8 mouse cellular contexts compared by ENCODE assay signal in the genomic region with DNA sequence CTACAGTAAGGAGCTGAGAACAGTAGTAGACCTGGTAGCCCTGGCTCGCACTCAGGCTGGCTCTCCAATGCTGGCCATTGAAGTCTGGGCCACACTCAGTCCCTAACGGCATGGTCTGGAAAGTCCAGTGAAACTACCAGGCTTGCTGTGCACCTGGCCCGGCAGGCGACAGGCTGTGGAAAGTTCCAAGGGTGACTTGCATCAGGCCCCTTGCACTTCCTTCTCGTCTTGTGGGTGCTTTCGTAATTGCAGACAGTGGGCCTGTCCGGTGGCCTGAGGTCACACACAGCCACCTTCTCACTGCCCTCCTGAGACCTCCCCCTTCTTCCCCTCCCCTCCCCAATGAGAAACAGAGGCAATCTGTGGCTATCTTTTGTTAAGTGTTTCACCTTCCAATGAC. TPM values are rescaled to one million over a fixed set of nuclear protein-coding genes. Genes with fewer than 3 reads are reported as not detected.
DNase-seq lines count a peak whose midpoint lies in the region; ATAC-seq lines count a peak whose summit lies in the region.

No protein-coding gene starts in this region.

- ATAC-seq in neural tube, embryonic 13.5 days (ENCODE audit: low read depth), result no peak
- no peak for ATAC-seq in neural tube, embryonic 15.5 days (ENCODE audit: low FRiP score)
- ATAC-seq in hematopoietic stem cell, adult 5-6 weeks (replicated peaks in 1 of 2; ENCODE audit: insufficient read depth in 1 of 2, low FRiP score in 2 of 2, low TSS enrichment in 1 of 2, low read depth in 1 of 2, poor library complexity in 2 of 2, severe bottlenecking in 2 of 2), result peak; percentile 39 to 52
- peak; percentile 25 for ATAC-seq in liver, embryonic 13.5 days (ENCODE audit: low read depth)
- ATAC-seq in hindbrain, embryonic 16.5 days, result no peak

- H3K4me1 ChIP-seq in neural tube, embryonic 13.5 days (replicated peaks), result peaks cover 30% of the 10 kb centered on the region
- H3K4me1 ChIP-seq in neural tube, embryonic 15.5 days, result peaks cover 10% of the 10 kb centered on the region
- peaks cover 59% of the 10 kb centered on the region for H3K4me1 ChIP-seq in liver, embryonic 13.5 days (replicated peaks)
- no peaks in the 10 kb centered on the region for H3K4me1 ChIP-seq in hindbrain, embryonic 16.5 days (ENCODE audit: control insufficient read depth, insufficient read depth, low read depth, low read length)

- no peaks in the 10 kb centered on the region for H3K9me3 ChIP-seq in neural tube, embryonic 13.5 days
- no peaks in the 10 kb centered on the region for H3K9me3 ChIP-seq in neural tube, embryonic 15.5 days (replicated peaks)
- no peaks in the 10 kb centered on the region for H3K9me3 ChIP-seq in liver, embryonic 13.5 days (replicated peaks)
- no peaks in the 10 kb centered on the region for H3K9me3 ChIP-seq in hindbrain, embryonic 16.5 days (ENCODE audit: control insufficient read depth, low read length)

- H3K4me2 ChIP-seq in neural tube, embryonic 13.5 days, result no peak overlapping the region
- no peak overlapping the region for H3K4me2 ChIP-seq in neural tube, embryonic 15.5 days
- no peak overlapping the region for H3K4me2 ChIP-seq in liver, embryonic 13.5 days
- no peak overlapping the region for H3K4me2 ChIP-seq in hindbrain, embryonic 16.5 days (ENCODE audit: low read length)

- peaks cover 23% of the 10 kb centered on the region for H3K36me3 ChIP-seq in neural tube, embryonic 13.5 days
- peaks cover 19% of the 10 kb centered on the region for H3K36me3 ChIP-seq in neural tube, embryonic 15.5 days
- peaks cover 23% of the 10 kb centered on the region for H3K36me3 ChIP-seq in liver, embryonic 13.5 days
- peaks cover 16% of the 10 kb centered on the region for H3K36me3 ChIP-seq in hindbrain, embryonic 16.5 days (ENCODE audit: control insufficient read depth, insufficient read depth, low read length)

- H3K27me3 ChIP-seq in neural tube, embryonic 13.5 days, result no peaks in the 10 kb centered on the region
- no peaks in the 10 kb centered on the region for H3K27me3 ChIP-seq in neural tube, embryonic 15.5 days (replicated peaks)
- H3K27me3 ChIP-seq in liver, embryonic 13.5 days, result no peaks in the 10 kb centered on the region
- H3K27me3 ChIP-seq in hindbrain, embryonic 16.5 days (replicated peaks; ENCODE audit: control insufficient read depth, insufficient read depth, low read length), result no peaks in the 10 kb centered on the region

- no peak overlapping the region for H3K4me3 ChIP-seq in neural tube, embryonic 13.5 days
- no peak overlapping the region for H3K4me3 ChIP-seq in neural tube, embryonic 15.5 days (replicated peaks)
- no peak overlapping the region for H3K4me3 ChIP-seq in liver, embryonic 13.5 days (replicated peaks)
- no peak overlapping the region for H3K4me3 ChIP-seq in hindbrain, embryonic 16.5 days (ENCODE audit: low read length)

- WGBS in neural tube, embryonic 13.5 days, result 22% methylated on average over 7 of the region's 7 CpGs
- WGBS in neural tube, embryonic 15.5 days, result 12% methylated on average over 7 of the region's 7 CpGs
- WGBS in liver, embryonic 13.5 days (ENCODE audit: insufficient replicate concordance), result 15% methylated on average over 7 of the region's 7 CpGs
- 57% methylated on average over 7 of the region's 7 CpGs for WGBS in hindbrain, embryonic 16.5 days

- no peak for DNase-seq in liver, embryonic 13.5 days
- peak; percentile 36 for DNase-seq in spleen, adult 12 weeks (ENCODE audit: low spot score)
- DNase-seq in MN1 (ENCODE audit: low spot score), result no peak
- DNase-seq in cerebellum, adult 9-10 months, result no peak

- H3K27ac ChIP-seq in neural tube, embryonic 13.5 days (replicated peaks), result peak overlapping the region; percentile 10; the same call in 1 of the 2 replicates
- H3K27ac ChIP-seq in neural tube, embryonic 15.5 days (replicated peaks), result no peak overlapping the region
- H3K27ac ChIP-seq in liver, embryonic 13.5 days, result peak overlapping the region; percentile 59
- H3K27ac ChIP-seq in hindbrain, embryonic 16.5 days (ENCODE audit: low read depth, low read length), result no peak overlapping the region

- H3K9ac ChIP-seq in neural tube, embryonic 13.5 days, result no peak overlapping the region
- no peak overlapping the region for H3K9ac ChIP-seq in neural tube, embryonic 15.5 days (replicated peaks)
- no peak overlapping the region for H3K9ac ChIP-seq in liver, embryonic 13.5 days
- no peak overlapping the region for H3K9ac ChIP-seq in hindbrain, embryonic 16.5 days (ENCODE audit: low read depth, low read length)

RNA-seq across cellular contexts. Expression of a gene that starts 3.1 kb away (rescaled TPM):
- 3.1 and 3.5 TPM in 2 replicates for polyA plus RNA-seq in neural tube, embryonic 13.5 days (2015; fragmentation: Nextera tagmentation; extraction: Ambion mirVana)
- polyA plus RNA-seq in neural tube, embryonic 15.5 days (2015; fragmentation: Nextera tagmentation; extraction: Ambion mirVana), result 2.5 and 5.1 TPM in 2 replicates
- 61.2 and 107 TPM in 2 replicates for total RNA-seq in hematopoietic stem cell, adult 5-6 weeks (2017)
- polyA plus RNA-seq in liver, embryonic 13.5 days (2015; fragmentation: Nextera tagmentation; extraction: Ambion mirVana), result 8.1 and 9.3 TPM in 2 replicates
- polyA plus RNA-seq in hindbrain, embryonic 16.5 days (2015; fragmentation: Nextera tagmentation; extraction: Ambion mirVana), result 2.3 and 2.7 TPM in 2 replicates

RNA-seq across cellular contexts. Expression of a gene that starts 48.7 kb away (rescaled TPM):
- 13.9 and 14.4 TPM in 2 replicates for polyA plus RNA-seq in neural tube, embryonic 13.5 days (2015; fragmentation: Nextera tagmentation; extraction: Ambion mirVana)
- 12.4 and 14.4 TPM in 2 replicates for polyA plus RNA-seq in neural tube, embryonic 15.5 days (2015; fragmentation: Nextera tagmentation; extraction: Ambion mirVana)
- total RNA-seq in hematopoietic stem cell, adult 5-6 weeks (2017), result 7.8 and 11.9 TPM in 2 replicates
- 1.5 and 2.5 TPM in 2 replicates for polyA plus RNA-seq in liver, embryonic 13.5 days (2015; fragmentation: Nextera tagmentation; extraction: Ambion mirVana)
- 12.5 and 14.0 TPM in 2 replicates for polyA plus RNA-seq in hindbrain, embryonic 16.5 days (2015; fragmentation: Nextera tagmentation; extraction: Ambion mirVana)

RNA-seq across cellular contexts. Expression of a gene that starts 56.0 kb away (rescaled TPM):
- 14.9 and 16.6 TPM in 2 replicates for polyA plus RNA-seq in neural tube, embryonic 13.5 days (2015; fragmentation: Nextera tagmentation; extraction: Ambion mirVana)
- 20.3 and 21.6 TPM in 2 replicates for polyA plus RNA-seq in neural tube, embryonic 15.5 days (2015; fragmentation: Nextera tagmentation; extraction: Ambion mirVana)
- total RNA-seq in hematopoietic stem cell, adult 5-6 weeks (2017), result 8.0 and 9.1 TPM in 2 replicates
- 21.1 and 21.9 TPM in 2 replicates for polyA plus RNA-seq in liver, embryonic 13.5 days (2015; fragmentation: Nextera tagmentation; extraction: Ambion mirVana)
- 21.3 TPM in 2 replicates for polyA plus RNA-seq in hindbrain, embryonic 16.5 days (2015; fragmentation: Nextera tagmentation; extraction: Ambion mirVana)

Comparison
In these comparisons a context has a peak if more than half of its experiments do, and no peak if none do; other contexts are left out.
1. H3K27ac ChIP-seq: peak in neural tube, embryonic 13.5 days (single experiment) and liver, embryonic 13.5 days (single experiment); none in neural tube, embryonic 15.5 days (single experiment) and hindbrain, embryonic 16.5 days (single experiment).
2. ATAC-seq: peak in hematopoietic stem cell, adult 5-6 weeks (2 of 2) and liver, embryonic 13.5 days (single experiment); none in neural tube, embryonic 13.5 days (single experiment), neural tube, embryonic 15.5 days (single experiment) and hindbrain, embryonic 16.5 days (single experiment).